Mouse (Mus musculus) thymus, postnatal 0 days (tissue): ENCODE data around the gene Dpm3. TPM values are rescaled to one million over a fixed set of nuclear protein-coding genes. Genes with fewer than 3 reads are reported as not detected.

Experiments
- DNase-seq: peaks from one replicate; pipeline ENCODE4 v3.0.0-alpha.2; 2015; ENCODE audit warnings: low spot score
- polyA plus RNA-seq: library from polyadenylated mRNA; unstranded; fragments of >200 nt; fragmentation: Nextera tagmentation; extraction: Ambion mirVana; gene quantifications from 2 replicates; pipeline ENCODE4 v1.2.1, GENCODE M21; 2015

Gene Dpm3
- polyA plus RNA-seq, 1 experiment from 2014 or later = 163 TPM

GRCm38 (mm10) chr3:89293247-89293918, 34.2 kb downstream of the Dpm3 start:
- no peak for DNase-seq

GRCm38 (mm10) chr3:89294195-89294594, 35.0 kb downstream of the Dpm3 start:
- DNase-seq = no peak

GRCm38 (mm10) chr3:89295685-89296230, 36.6 kb downstream of the Dpm3 start:
- no peak for DNase-seq

- no peak for DNase-seq
Observed at GRCm38 (mm10) chr3:89296761-89297396, 37.7 kb downstream of the Dpm3 start.

- DNase-seq = no peak
Observed at GRCm38 (mm10) chr3:89298908-89299307, 39.8 kb downstream of the Dpm3 start.

GRCm38 (mm10) chr3:89299499-89299898, 40.3 kb downstream of the Dpm3 start:
- DNase-seq = peak; percentile 78

GRCm38 (mm10) chr3:89300071-89300470, 40.9 kb downstream of the Dpm3 start:
- DNase-seq = no peak

- no peak for DNase-seq
Observed at GRCm38 (mm10) chr3:89300514-89300913, 41.4 kb downstream of the Dpm3 start.

GRCm38 (mm10) chr3:89304440-89304839, 45.3 kb downstream of the Dpm3 start:
- no peak for DNase-seq

GRCm38 (mm10) chr3:89305105-89305504, 45.9 kb downstream of the Dpm3 start:
- no peak for DNase-seq

GRCm38 (mm10) chr3:89305551-89306325, 46.6 kb downstream of the Dpm3 start:
- peak; percentile 24 for DNase-seq

- DNase-seq = peak; percentile 70
Observed at GRCm38 (mm10) chr3:89308089-89308488, 48.9 kb downstream of the Dpm3 start.

- DNase-seq = no peak
Observed at GRCm38 (mm10) chr3:89314340-89314739, 55.2 kb downstream of the Dpm3 start.

- no peak for DNase-seq
Observed at GRCm38 (mm10) chr3:89314791-89315190, 55.6 kb downstream of the Dpm3 start.

- peak; percentile 59 for DNase-seq
Observed at GRCm38 (mm10) chr3:89315195-89315929, 56.2 kb downstream of the Dpm3 start.

GRCm38 (mm10) chr3:89315930-89316831, 57.0 kb downstream of the Dpm3 start:
- DNase-seq = peak; percentile 37
